Mouse (Mus musculus) midbrain, embryonic 13.5 days (tissue): Measurements from ENCODE around the gene Vps35. TPM values are rescaled to one million over a fixed set of nuclear protein-coding genes. Genes with fewer than 3 reads are reported as not detected.

Experiments used
- polyA plus RNA-seq: library from polyadenylated mRNA; unstranded; fragments of >200 nt; fragmentation: Nextera tagmentation; extraction: Ambion mirVana; gene quantifications from 2 replicates; pipeline ENCODE4 v1.2.1, GENCODE M21; 2015

The Vps35 gene
- polyA plus RNA-seq, 1 experiment from 2014 or later = 170 TPM

Other genes starting within 250 kb of the Vps35 start
- gene Fbxw9, start 239.7 kb downstream of the Vps35 start, polyA plus RNA-seq = 61.7 and 64.3 TPM in 2 replicates
- 0.83 TPM in 1 of 2 replicates, not detected in the other for gene Gm5741, start 231.8 kb downstream of the Vps35 start, polyA plus RNA-seq
- 90.0 and 93.2 TPM in 2 replicates for gene Dhps, start 228.0 kb downstream of the Vps35 start, polyA plus RNA-seq
- 134 and 137 TPM in 2 replicates for gene Wdr83os, start 219.1 kb downstream of the Vps35 start, polyA plus RNA-seq
- gene Wdr83, start 218.5 kb downstream of the Vps35 start, polyA plus RNA-seq = 64.1 and 68.8 TPM in 2 replicates
- 16.6 and 17.3 TPM in 2 replicates for gene Man2b1, start 216.5 kb downstream of the Vps35 start, polyA plus RNA-seq
- 2.6 and 2.9 TPM in 2 replicates for gene Zfp791, start 176.7 kb downstream of the Vps35 start, polyA plus RNA-seq
- gene Cks1brt, start 147.9 kb downstream of the Vps35 start, polyA plus RNA-seq = not detected in 2 replicates
- not detected in 2 replicates for gene Olfr371, start 73.8 kb downstream of the Vps35 start, polyA plus RNA-seq
- 76.5 and 90.4 TPM in 2 replicates for gene Orc6, start 170 bp downstream of the Vps35 start, polyA plus RNA-seq
- 0.07 and 0.09 TPM in 2 replicates for gene Mylk3, start 86.5 kb upstream of the Vps35 start, polyA plus RNA-seq
- 39.4 and 46.3 TPM in 2 replicates for gene 4921524J17Rik, start 133.0 kb upstream of the Vps35 start, polyA plus RNA-seq
- 26.3 and 27.9 TPM in 2 replicates for gene Gpt2, start 192.8 kb upstream of the Vps35 start, polyA plus RNA-seq